Comparison of ENCODE assay signal across 8 mouse cellular contexts in genomic region chr2:132587240-132587779, GRCm38 (mm10). TPM values are rescaled to one million over a fixed set of nuclear protein-coding genes. Genes with fewer than 3 reads are reported as not detected.
DNase-seq lines count a peak whose midpoint lies in the region; ATAC-seq and TF ChIP-seq lines count a peak whose summit lies in the region.

Gene Gpcpd1 (minus strand): TSS chr2:132587729.

- no peak within 1 kb of the TSS for H3K27ac ChIP-seq in liver, adult 2 months (replicated peaks; ENCODE audit: insufficient read depth, low read depth, low read length)
- H3K27ac ChIP-seq in embryonic facial prominence, embryonic 13.5 days: no peak within 1 kb of the TSS
- no peak within 1 kb of the TSS for H3K27ac ChIP-seq in heart, embryonic 14.5 days (replicated peaks in 1 of 2; ENCODE audit: control insufficient read depth in 1 of 2, insufficient read depth in 1 of 2, low read depth in 2 of 2, low read length in 2 of 2)
- no peak within 1 kb of the TSS for H3K27ac ChIP-seq in neural tube, embryonic 13.5 days (replicated peaks)

- DNase-seq in liver, adult 2 months (ENCODE audit: extremely low read depth, low read depth, low spot score): no peak
- no peak for DNase-seq in liver
- no peak for DNase-seq in left cerebral cortex, postnatal 25 days (ENCODE audit: low spot score in 2 of 2)
- DNase-seq in adipocyte (ENCODE audit: low spot score): no peak
- no peak for DNase-seq in embryo, embryonic 10 days (ENCODE audit: low spot score)

- no peak for ATAC-seq in embryonic facial prominence, embryonic 13.5 days (ENCODE audit: insufficient number of reproducible peaks, insufficient read depth, low FRiP score, low TSS enrichment, low read depth)
- no peak for ATAC-seq in heart, embryonic 14.5 days (ENCODE audit: insufficient number of reproducible peaks, insufficient read depth, low FRiP score, low read depth)
- ATAC-seq in neural tube, embryonic 13.5 days (ENCODE audit: low read depth): no peak

- no peak within 1 kb of the TSS for H3K9ac ChIP-seq in liver, adult 2 months (ENCODE audit: low read depth, low read length)
- H3K9ac ChIP-seq in embryonic facial prominence, embryonic 13.5 days: no peak within 1 kb of the TSS
- no peak within 1 kb of the TSS for H3K9ac ChIP-seq in heart, embryonic 14.5 days (ENCODE audit: low read length)
- no peak within 1 kb of the TSS for H3K9ac ChIP-seq in neural tube, embryonic 13.5 days

- H3K4me3 ChIP-seq in liver, adult 2 months (ENCODE audit: insufficient read depth, low read depth, low read length): no peak within 1 kb of the TSS
- H3K4me3 ChIP-seq in embryonic facial prominence, embryonic 13.5 days: no peak within 1 kb of the TSS
- no peak within 1 kb of the TSS for H3K4me3 ChIP-seq in heart, embryonic 14.5 days (ENCODE audit: control insufficient read depth in 1 of 2, insufficient read depth in 1 of 2, low read depth in 1 of 2, low read length in 2 of 2)
- H3K4me3 ChIP-seq in neural tube, embryonic 13.5 days: no peak within 1 kb of the TSS

- H3K79me2 ChIP-seq in liver, adult 2 months (ENCODE audit: control insufficient read depth, insufficient read depth, low read length): no peaks in the 10 kb centered on the region

- WGBS in liver, adult 2 months: 94% methylated on average over 7 of the region's 7 CpGs
- 93% methylated on average over 7 of the region's 7 CpGs for WGBS in embryonic facial prominence, embryonic 13.5 days
- WGBS in heart, embryonic 14.5 days: 86% methylated on average over 7 of the region's 7 CpGs
- WGBS in neural tube, embryonic 13.5 days: 94% methylated on average over 7 of the region's 7 CpGs

- H3K4me1 ChIP-seq in liver, adult 2 months (ENCODE audit: control insufficient read depth, insufficient read depth, low read length): peaks cover 2% of the 10 kb centered on the region
- peaks cover 25% of the 10 kb centered on the region for H3K4me1 ChIP-seq in embryonic facial prominence, embryonic 13.5 days
- peaks cover 6 to 23% of the 10 kb centered on the region in 2 experiments for H3K4me1 ChIP-seq in heart, embryonic 14.5 days (ENCODE audit: control insufficient read depth in 2 of 2, insufficient read depth in 2 of 2, low read length in 2 of 2)
- H3K4me1 ChIP-seq in neural tube, embryonic 13.5 days (replicated peaks): peaks cover 11% of the 10 kb centered on the region

- TF ChIP-seq POLR2A in liver, adult 2 months (IDR thresholded peaks at IDR 0.05; ENCODE audit: extremely low read depth, insufficient read depth, low read length): no peak

- no peaks in the 10 kb centered on the region for H3K9me3 ChIP-seq in embryonic facial prominence, embryonic 13.5 days
- no peaks in the 10 kb centered on the region for H3K9me3 ChIP-seq in heart, embryonic 14.5 days (ENCODE audit: control insufficient read depth, low read length)
- no peaks in the 10 kb centered on the region for H3K9me3 ChIP-seq in neural tube, embryonic 13.5 days

- H3K36me3 ChIP-seq in liver, adult 2 months (ENCODE audit: control insufficient read depth, insufficient read depth, low read length): no peaks in the 10 kb centered on the region
- no peaks in the 10 kb centered on the region for H3K36me3 ChIP-seq in embryonic facial prominence, embryonic 13.5 days
- no peaks in the 10 kb centered on the region for H3K36me3 ChIP-seq in heart, embryonic 14.5 days (ENCODE audit: control insufficient read depth, insufficient read depth, low read length)
- H3K36me3 ChIP-seq in neural tube, embryonic 13.5 days: no peaks in the 10 kb centered on the region

- TF ChIP-seq CTCF in liver, adult 2 months (IDR thresholded peaks at IDR 0.05; ENCODE audit: low read depth, low read length): no peak

- no peaks in the 10 kb centered on the region for H3K27me3 ChIP-seq in liver, adult 2 months (ENCODE audit: control insufficient read depth, insufficient read depth, low read length)
- H3K27me3 ChIP-seq in embryonic facial prominence, embryonic 13.5 days: no peaks in the 10 kb centered on the region
- H3K27me3 ChIP-seq in heart, embryonic 14.5 days (ENCODE audit: control insufficient read depth, insufficient read depth, low read length): no peaks in the 10 kb centered on the region
- no peaks in the 10 kb centered on the region for H3K27me3 ChIP-seq in neural tube, embryonic 13.5 days

- intact Hi-C loops in left cerebral cortex, postnatal 25 days (cut with DNase I): no loop called here

- no peak within 1 kb of the TSS for H3K4me2 ChIP-seq in embryonic facial prominence, embryonic 13.5 days
- no peak within 1 kb of the TSS for H3K4me2 ChIP-seq in heart, embryonic 14.5 days (ENCODE audit: low read length)
- H3K4me2 ChIP-seq in neural tube, embryonic 13.5 days: no peak within 1 kb of the TSS

RNA-seq across cellular contexts. Expression of gene Gpcpd1, which starts in this region (rescaled TPM):
- 95.9 and 237 TPM in 2 replicates for total RNA-seq in liver, adult 2 months (2014; rRNA removed)
- 6.6 and 11.0 TPM in 2 replicates for polyA plus RNA-seq in liver, adult 2 months (2012; rRNA removed)
- polyA plus RNA-seq in embryonic facial prominence, embryonic 13.5 days (2015; fragmentation: Nextera tagmentation; extraction: Ambion mirVana): 54.7 and 56.4 TPM in 2 replicates
- 34.1 and 37.4 TPM in 2 replicates for polyA plus RNA-seq in heart, embryonic 14.5 days (2014; fragmentation: Nextera tagmentation; extraction: Ambion mirVana)
- total RNA-seq in left cerebral cortex, postnatal 25 days (2021): 10 to 100 TPM; 90.1 to 90.7 TPM
- 84.8 and 89.7 TPM in 2 replicates for polyA plus RNA-seq in neural tube, embryonic 13.5 days (2015; fragmentation: Nextera tagmentation; extraction: Ambion mirVana)
